Mouse (Mus musculus) spleen, adult 2 months (tissue): ENCODE results near the gene Lama4.

Experiments used
- CTCF ChIP-seq: fragments of 200-500 bp; IDR thresholded peaks from 2 replicates; pipeline ENCODE4 v1.5.1; 2011; ENCODE audit warnings: mild to moderate bottlenecking, inconsistent platforms; ENCODE audit not compliant: insufficient read depth, insufficient read length, insufficient replicate concordance; ENCODE audit errors: extremely low read depth
- POLR2A ChIP-seq: fragments of 200-500 bp; IDR thresholded peaks from 2 replicates; pipeline ENCODE4 v1.6.1; 2011; ENCODE audit warnings: low read depth, low read length, inconsistent platforms

GRCm38 (mm10) chr10:39065449-39065848, 100.1 kb downstream of the Lama4 start:
- TF ChIP-seq POLR2A, result no peak
- TF ChIP-seq CTCF, result no peak
